Mouse (Mus musculus) C2C12 (cell line): Measurements from ENCODE around the gene Mybbp1a.

Experiments
- CTCF ChIP-seq: IDR thresholded peaks from one replicate; pipeline ENCODE4 v1.5.1; 2011; ENCODE audit not compliant: control insufficient read depth, insufficient read depth, insufficient read length
- MAX ChIP-seq: IDR thresholded peaks from one replicate; pipeline ENCODE4 v1.6.1; 2011; ENCODE audit warnings: mild to moderate bottlenecking, control low read depth
- MYOD1 ChIP-seq: IDR thresholded peaks from one replicate; pipeline ENCODE4 v1.6.1; 2011; ENCODE audit warnings: low read depth; ENCODE audit not compliant: control insufficient read depth, insufficient read length
- MYOG ChIP-seq: IDR thresholded peaks from one replicate; pipeline ENCODE4 v1.6.1; 2011; ENCODE audit not compliant: control insufficient read depth, insufficient read length; ENCODE audit errors: extremely low read depth
- USF1 ChIP-seq: IDR thresholded peaks from one replicate; pipeline ENCODE4 v1.6.1; 2011; ENCODE audit warnings: low read depth, mild to moderate bottlenecking, control low read depth, moderate library complexity

DNA sequence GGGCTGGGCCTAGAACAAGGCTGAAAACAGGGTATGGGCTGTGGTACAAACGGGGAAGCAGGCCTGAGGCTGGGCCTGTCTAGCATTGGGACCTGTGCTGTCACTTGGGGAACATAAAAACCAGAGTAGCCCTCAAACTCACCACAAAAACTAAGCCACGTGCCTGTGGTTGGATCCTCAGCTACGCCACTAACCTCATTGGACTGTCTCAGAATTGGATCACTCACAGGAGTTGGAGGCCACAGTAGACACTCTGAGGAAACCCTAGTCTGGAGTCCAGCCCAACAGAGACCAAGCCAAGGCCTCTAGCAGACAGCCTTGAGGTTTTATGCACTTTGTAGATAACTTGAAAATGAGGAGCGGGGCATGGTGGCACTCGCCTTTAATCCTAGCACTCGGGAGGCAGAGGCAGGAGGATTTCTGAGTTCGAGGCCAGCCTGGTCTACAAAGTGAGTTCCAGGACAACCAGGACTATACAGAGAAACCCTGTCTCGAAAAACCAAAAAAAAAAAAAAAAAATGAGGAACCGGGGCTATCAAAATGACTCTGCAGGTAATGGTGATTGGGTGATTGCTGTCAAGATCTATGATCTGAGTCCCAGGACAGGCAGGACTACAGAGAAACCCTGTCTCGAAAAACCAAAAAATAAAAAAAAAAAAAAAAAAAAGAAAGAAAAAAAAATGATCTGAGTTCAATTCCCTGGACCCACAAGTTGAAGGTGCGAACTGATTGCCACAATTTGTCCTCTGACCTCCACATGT is 19.5 kb upstream of the Mybbp1a start:
- no peak for TF ChIP-seq CTCF
- TF ChIP-seq MAX, result peak; percentile 75
- TF ChIP-seq MYOD1, result no peak
- no peak for TF ChIP-seq MYOG
- peak; percentile 57 for TF ChIP-seq USF1
